Mouse (Mus musculus) MEL (cell line): ENCODE results near the gene Sema6c. TPM values are rescaled to one million over a fixed set of nuclear protein-coding genes. Genes with fewer than 3 reads are reported as not detected.
A peak's percentile ranks its signal among the peaks of the same experiment; 100 is the strongest.

Experiments used
- DNase-seq: peaks from one replicate; pipeline ENCODE4 v3.0.0; 2011; ENCODE audit warnings: low read depth, low spot score
- H3K27ac ChIP-seq: 2 replicates; pipeline ENCODE4 v1.5.1; 2012; ENCODE audit warnings: low read depth, mild to moderate bottlenecking, control low read depth, low read length, moderate library complexity; ENCODE audit not compliant: control insufficient read depth
- H3K27me3 ChIP-seq, 2 experiments: fragments of 150-350 bp in 1 of 2; sonication (generic) in 1 of 2; 2 replicates each; pipeline ENCODE4 v1.6.1; 2012; ENCODE audit warnings: low read length in 2 of 2, mild to moderate bottlenecking in 2 of 2, improper control_type of control experiment in 1 of 2, moderate library complexity in 1 of 2; ENCODE audit not compliant: insufficient read depth in 2 of 2, control insufficient read depth in 1 of 2
- H3K36me3 ChIP-seq, 2 experiments: 2 replicates each; pipeline ENCODE4 v1.6.1; 2012 to 2014; ENCODE audit warnings: low read length in 2 of 2, improper control_type of control experiment in 1 of 2, inconsistent platforms in 1 of 2, mild to moderate bottlenecking in 1 of 2; ENCODE audit not compliant: insufficient read depth in 2 of 2, control insufficient read depth in 1 of 2
- H3K4me1 ChIP-seq, 2 experiments: fragments of 150-350 bp in 1 of 2; sonication (generic) in 1 of 2; 2 replicates each; pipeline ENCODE4 v1.6.1; 2012; ENCODE audit warnings: low read length in 2 of 2, improper control_type of control experiment in 1 of 2, mild to moderate bottlenecking in 1 of 2; ENCODE audit not compliant: insufficient read depth in 2 of 2, control insufficient read depth in 1 of 2
- H3K4me3 ChIP-seq, 2 experiments: fragments of 150-350 bp in 1 of 2; sonication (generic) in 1 of 2; 2 replicates each; pipeline ENCODE4 v1.5.1; 2012; ENCODE audit warnings: low read depth in 2 of 2, low read length in 2 of 2, mild to moderate bottlenecking in 2 of 2, moderate library complexity in 2 of 2, control low read depth in 1 of 2, improper control_type of control experiment in 1 of 2; ENCODE audit not compliant: control insufficient read depth in 1 of 2, insufficient read depth in 1 of 2
- H3K79me2 ChIP-seq: 2 replicates; pipeline ENCODE4 v1.6.1; 2012; ENCODE audit warnings: mild to moderate bottlenecking, low read length, moderate library complexity; ENCODE audit not compliant: control insufficient read depth, poor library complexity, insufficient read depth
- H3K9ac ChIP-seq: 2 replicates; pipeline ENCODE4 v1.6.1; 2012; ENCODE audit warnings: low read depth, mild to moderate bottlenecking, control low read depth, low read length, moderate library complexity; ENCODE audit not compliant: control insufficient read depth, poor library complexity, severe bottlenecking
- H3K9me3 ChIP-seq: fragments of 150-350 bp; sonication (generic); replicated peaks from 2 replicates; pipeline ENCODE4 v1.6.1; 2012; ENCODE audit warnings: mild to moderate bottlenecking, low read length, improper control_type of control experiment, moderate library complexity; ENCODE audit not compliant: insufficient read depth
- CTCF ChIP-seq, 3 experiments: IDR thresholded peaks in 2 of 3; conservative IDR thresholded peaks in 1 of 3; 2 replicates each; pipeline ENCODE4 v1.5.1; 2011 to 2012; ENCODE audit warnings: low read length in 3 of 3, low read depth in 2 of 3, mild to moderate bottlenecking in 2 of 3, improper control_type of control experiment in 1 of 3, inconsistent platforms in 1 of 3, mixed read lengths in 1 of 3, moderate library complexity in 1 of 3; ENCODE audit not compliant: control insufficient read depth in 1 of 3, insufficient read depth in 1 of 3, poor library complexity in 1 of 3, severe bottlenecking in 1 of 3
- EP300 ChIP-seq, 2 experiments: IDR thresholded peaks; 2 replicates each; pipeline ENCODE4 v1.6.1; 2011; ENCODE audit warnings: improper control_type of control experiment in 2 of 2, low read length in 2 of 2, low read depth in 1 of 2, mild to moderate bottlenecking in 1 of 2
- ETS1 ChIP-seq: IDR thresholded peaks from 2 replicates; pipeline ENCODE4 v1.6.1; 2012; ENCODE audit warnings: low read depth, mild to moderate bottlenecking, inconsistent platforms, low read length, improper control_type of control experiment, moderate library complexity
- GABPA ChIP-seq: IDR thresholded peaks from 2 replicates; pipeline ENCODE4 v1.6.1; 2012; ENCODE audit warnings: low read depth, mild to moderate bottlenecking, inconsistent platforms, low read length, improper control_type of control experiment, moderate library complexity
- GATA1 ChIP-seq: IDR thresholded peaks from 2 replicates; pipeline ENCODE4 v1.6.1; 2011; ENCODE audit warnings: low read depth, low read length, improper control_type of control experiment
- HCFC1 ChIP-seq: IDR thresholded peaks from 2 replicates; pipeline ENCODE4 v1.6.1; 2012; ENCODE audit warnings: low read depth, mild to moderate bottlenecking, inconsistent platforms, low read length, improper control_type of control experiment, moderate library complexity
- MAFK ChIP-seq: IDR thresholded peaks from 2 replicates; pipeline ENCODE4 v1.6.1; 2011; ENCODE audit warnings: low read depth, mild to moderate bottlenecking, low read length, improper control_type of control experiment, borderline replicate concordance
- MAZ ChIP-seq: IDR thresholded peaks from 2 replicates; pipeline ENCODE4 v1.6.1; 2012; ENCODE audit warnings: low read depth, mild to moderate bottlenecking, inconsistent platforms, low read length, improper control_type of control experiment
- NRF1 ChIP-seq: IDR thresholded peaks from 2 replicates; pipeline ENCODE4 v1.6.1; 2014; ENCODE audit warnings: low read depth, mild to moderate bottlenecking, inconsistent platforms, low read length, improper control_type of control experiment, moderate library complexity; ENCODE audit not compliant: poor library complexity, insufficient read depth, severe bottlenecking
- POLR2AphosphoS5 ChIP-seq: IDR thresholded peaks from 2 replicates; pipeline ENCODE4 v1.6.1; 2012; ENCODE audit warnings: low read depth, borderline replicate concordance, mild to moderate bottlenecking, inconsistent platforms, low read length, moderate library complexity, mixed read lengths
- RCOR1 ChIP-seq: IDR thresholded peaks from 2 replicates; pipeline ENCODE4 v1.6.1; 2012; ENCODE audit warnings: low read depth, mild to moderate bottlenecking, inconsistent platforms, low read length, improper control_type of control experiment
- SIN3A ChIP-seq: IDR thresholded peaks from 2 replicates; pipeline ENCODE4 v1.6.1; 2012; ENCODE audit warnings: low read length, improper control_type of control experiment, inconsistent platforms
- SMC3 ChIP-seq: IDR thresholded peaks from 2 replicates; pipeline ENCODE4 v1.6.1; 2011; ENCODE audit warnings: low read depth, low read length, improper control_type of control experiment
- TBP ChIP-seq: IDR thresholded peaks from 2 replicates; pipeline ENCODE4 v1.8.0; 2011; ENCODE audit warnings: low read depth, low read length, improper control_type of control experiment
- TCF12 ChIP-seq: IDR thresholded peaks from 2 replicates; pipeline ENCODE4 v1.6.1; 2014; ENCODE audit warnings: low read depth, mild to moderate bottlenecking, inconsistent platforms, low read length, improper control_type of control experiment, moderate library complexity
- USF2 ChIP-seq, 2 experiments: IDR thresholded peaks; 2 replicates each; pipeline ENCODE4 v1.6.1; 2011 to 2012; ENCODE audit warnings: improper control_type of control experiment in 2 of 2, low read length in 2 of 2, borderline replicate concordance in 1 of 2, inconsistent platforms in 1 of 2, low read depth in 1 of 2, mild to moderate bottlenecking in 1 of 2; ENCODE audit not compliant: insufficient read depth in 1 of 2
- ZC3H11A ChIP-seq: IDR thresholded peaks from 2 replicates; pipeline ENCODE4 v1.6.1; 2012; ENCODE audit warnings: low read depth, mild to moderate bottlenecking, inconsistent platforms, low read length, improper control_type of control experiment
- ZKSCAN1 ChIP-seq: IDR thresholded peaks from 2 replicates; pipeline ENCODE4 v1.6.1; 2012; ENCODE audit warnings: low read depth, mild to moderate bottlenecking, inconsistent platforms, low read length, improper control_type of control experiment, moderate library complexity
- ZNF384 ChIP-seq: IDR thresholded peaks from 2 replicates; pipeline ENCODE4 v1.6.1; 2012; ENCODE audit warnings: low read depth, mild to moderate bottlenecking, inconsistent platforms, low read length, improper control_type of control experiment
- polyA plus RNA-seq, 2 experiments: library from polyadenylated mRNA; stranded (reverse) in 1 of 2; unstranded in 1 of 2; fragments of >175 nt in 1 of 2; fragments of >200 nt in 1 of 2; gene quantifications; 2 replicates each; pipeline versions ENCODE4 v1.2.1 to v1.2.4; 2012; ENCODE audit warnings: low replicate concordance in 2 of 2, low read depth in 1 of 2; ENCODE audit not compliant: insufficient read length in 2 of 2, insufficient read depth in 1 of 2, missing spikeins in 1 of 2
- total RNA-seq: library from RNA; depleted of rRNA; stranded (reverse); fragments of 300-350 nt; gene quantifications from 2 replicates; pipeline ENCODE4 v1.2.3, GENCODE M21; 2012

Gene Sema6c
- total and polyA plus RNA-seq, 3 experiments = 0.35 to 3.2 TPM; not detected in 1

DNA sequence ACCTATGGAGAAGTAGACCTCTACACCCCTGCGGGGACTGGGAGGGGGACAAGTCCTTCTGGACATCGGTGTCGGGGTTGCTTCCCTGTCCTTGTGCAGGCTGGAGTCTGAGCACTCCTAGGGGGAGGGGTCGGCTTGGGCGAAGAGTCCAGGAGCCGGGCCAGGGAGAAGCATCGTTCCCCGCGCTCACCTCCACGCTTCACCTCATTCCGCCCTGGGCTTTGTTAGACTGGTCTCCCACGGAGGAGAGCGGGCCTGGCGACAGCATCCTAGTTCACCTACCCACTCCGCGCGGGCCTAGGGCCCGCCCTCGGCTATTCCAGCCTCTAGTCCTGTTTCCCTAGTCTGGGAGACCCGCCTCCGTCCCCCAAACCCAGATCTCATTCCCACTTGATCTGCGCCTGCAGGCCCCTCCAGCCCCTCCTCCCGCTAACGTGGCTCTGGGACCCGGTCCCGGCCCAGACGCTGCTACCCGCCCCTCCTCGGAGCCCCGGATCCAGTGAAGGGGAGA is 839 bp downstream of the Sema6c start:
- Histone ChIP-seq H3K79me2 (no peaks in the 10 kb centered on the region), H3K9me3 (no peaks in the 10 kb centered on the region), H3K27ac (no peak overlapping the region), H3K27me3 (no peaks in the 10 kb centered on the region; a peak in 1 of 4 replicates), H3K4me3 (peak overlapping the region; percentile 70 to 96), H3K9ac (peak overlapping the region; percentile 68; the same call in 1 of the 2 replicates), H3K36me3 (peaks cover 0 to 12% of the 10 kb centered on the region in 2 experiments; a peak in 2 of 4 replicates), H3K4me1 (peaks cover 7 to 26% of the 10 kb centered on the region in 2 experiments)
- no peak for DNase-seq
- TF ChIP-seq ZKSCAN1 (no peak), NRF1 (no peak), GABPA (no peak), USF2 (IDR thresholded peaks at IDR 0.05; ENCODE audit: borderline replicate concordance in 1 of 2, insufficient read depth in 1 of 2, low read depth in 1 of 2, low read length in 2 of 2) (no peak), CTCF (IDR thresholded peaks at IDR 0.05 in 2 of 3, conservative IDR thresholded peaks at IDR 0.05 in 1 of 3; ENCODE audit: control insufficient read depth in 1 of 3, insufficient read depth in 1 of 3, low read depth in 2 of 3, low read length in 3 of 3, poor library complexity in 1 of 3, severe bottlenecking in 1 of 3) (no peak), ZC3H11A (no peak), GATA1 (no peak), POLR2AphosphoS5 (no peak), MAZ (no peak), ETS1 (no peak), HCFC1 (no peak), MAFK (no peak), TCF12 (no peak), ZNF384 (no peak), SIN3A (no peak), RCOR1 (no peak), SMC3 (no peak), EP300 (IDR thresholded peaks at IDR 0.05; ENCODE audit: low read depth in 1 of 2, low read length in 2 of 2) (no peak), TBP (no peak)
- TF ChIP-seq, all 39 proteins: peak for 0
